Mouse (Mus musculus) naive thymus-derived CD4-positive, alpha-beta T cell, adult 2 months (primary cell): ENCODE results near the gene Sct.
A peak's percentile ranks its signal among the peaks of the same experiment; 100 is the strongest.
"Not testable (repeated sequence)": the region's sequence is repeated elsewhere in the genome, so short reads cannot be mapped to it uniquely, and the experiment has no call there.

Source experiments
- DNase-seq: peaks from one replicate; pipeline ENCODE4 v3.0.0-alpha.2; 2011; ENCODE audit warnings: low read depth

Sct gene

DNA sequence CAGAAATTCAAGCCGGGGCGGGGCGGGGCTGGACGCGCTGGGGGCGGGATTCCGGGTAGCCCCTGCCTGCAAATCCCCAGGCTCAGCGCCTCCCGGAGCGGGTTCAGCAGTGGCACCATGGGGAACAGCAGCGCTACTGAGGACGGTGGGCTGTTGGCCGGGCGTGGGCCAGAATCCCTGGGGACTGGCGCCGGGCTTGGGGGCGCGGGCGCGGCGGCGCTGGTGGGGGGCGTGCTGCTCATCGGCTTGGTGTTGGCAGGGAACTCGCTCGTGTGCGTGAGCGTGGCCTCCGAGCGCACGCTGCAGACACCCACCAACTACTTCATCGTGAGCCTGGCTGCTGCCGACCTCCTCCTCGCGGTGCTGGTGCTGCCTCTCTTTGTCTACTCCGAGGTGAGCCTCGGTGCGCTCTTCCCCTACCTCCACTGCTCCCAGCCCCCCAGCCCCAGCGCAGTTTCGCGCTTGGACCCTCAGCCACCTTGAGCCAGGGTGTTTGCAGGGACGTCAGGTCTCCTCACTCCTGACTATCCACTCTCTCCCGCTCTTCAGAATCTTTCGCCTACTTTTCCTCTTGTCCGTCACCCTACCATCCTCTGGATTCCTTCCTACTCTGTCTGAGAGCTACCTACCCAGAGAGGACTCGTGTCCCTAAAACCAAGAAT lies 13.1 kb upstream of the Sct start, which contains the start of gene Drd4:
TSS of gene Drd4 (plus strand) at position 86 of the 662 bp plus-strand sequence.
- no peak for DNase-seq

DNA sequence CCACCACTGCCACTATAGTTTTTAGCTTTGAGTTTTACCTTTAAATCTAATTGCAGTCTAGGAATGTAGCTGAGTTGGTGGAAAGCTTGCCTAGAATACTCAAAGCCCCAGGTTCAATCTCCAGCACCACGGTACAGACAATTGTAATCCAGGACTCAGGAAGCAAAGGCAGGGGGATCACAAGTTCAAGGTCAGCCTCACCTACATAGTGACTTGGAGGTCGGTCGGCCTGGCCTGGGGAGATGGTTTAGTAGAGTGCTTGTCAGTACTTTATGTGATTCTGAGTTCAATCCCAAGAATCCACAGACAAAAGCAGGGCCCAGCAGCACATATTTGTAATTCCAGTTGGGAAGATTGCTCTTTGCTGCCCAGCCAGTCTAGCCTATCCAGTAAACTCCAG lies 9.1 kb upstream of the Sct start:
- DNase-seq, result no peak

DNA sequence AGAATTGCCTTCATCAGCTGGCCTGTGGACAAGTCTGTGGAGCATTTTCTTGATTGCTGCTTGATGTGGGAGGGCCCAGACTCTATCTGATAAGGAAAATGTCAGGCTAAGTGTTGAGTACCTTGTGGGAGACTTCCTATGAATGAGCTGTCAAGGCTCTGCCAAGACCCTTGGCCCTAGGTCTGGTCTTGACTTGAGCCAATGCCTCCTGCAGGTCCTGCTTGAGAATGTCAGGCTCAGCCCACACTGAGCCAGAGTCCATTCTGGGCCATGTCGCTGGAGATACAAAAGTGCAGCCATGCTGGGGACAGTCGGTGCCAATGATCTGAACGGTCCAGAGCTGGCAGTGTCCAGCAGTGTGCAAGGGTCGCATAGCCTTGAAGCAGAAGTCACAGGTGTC lies 3.8 kb upstream of the Sct start:
- DNase-seq, result no peak

DNA sequence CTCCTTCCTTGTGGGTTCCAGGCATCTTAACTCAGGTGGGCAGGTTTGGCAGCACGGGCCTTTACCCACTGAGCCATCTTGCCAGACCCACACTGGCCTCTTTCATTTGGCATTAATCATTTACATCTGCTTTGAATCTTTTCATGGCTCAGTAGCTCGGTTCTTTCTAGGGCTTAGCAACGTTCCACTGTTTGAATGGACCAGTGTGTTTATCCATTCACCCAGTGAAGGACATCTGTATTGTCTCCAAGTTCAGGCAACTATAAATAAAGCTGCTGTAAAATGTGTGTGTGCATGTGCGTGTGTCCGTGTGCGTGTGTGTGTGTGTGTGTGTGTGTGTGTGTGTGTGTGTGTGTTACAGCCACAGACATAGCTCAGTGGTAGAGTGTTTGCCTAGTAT lies 2.5 kb upstream of the Sct start:
- DNase-seq, result no peak

DNA sequence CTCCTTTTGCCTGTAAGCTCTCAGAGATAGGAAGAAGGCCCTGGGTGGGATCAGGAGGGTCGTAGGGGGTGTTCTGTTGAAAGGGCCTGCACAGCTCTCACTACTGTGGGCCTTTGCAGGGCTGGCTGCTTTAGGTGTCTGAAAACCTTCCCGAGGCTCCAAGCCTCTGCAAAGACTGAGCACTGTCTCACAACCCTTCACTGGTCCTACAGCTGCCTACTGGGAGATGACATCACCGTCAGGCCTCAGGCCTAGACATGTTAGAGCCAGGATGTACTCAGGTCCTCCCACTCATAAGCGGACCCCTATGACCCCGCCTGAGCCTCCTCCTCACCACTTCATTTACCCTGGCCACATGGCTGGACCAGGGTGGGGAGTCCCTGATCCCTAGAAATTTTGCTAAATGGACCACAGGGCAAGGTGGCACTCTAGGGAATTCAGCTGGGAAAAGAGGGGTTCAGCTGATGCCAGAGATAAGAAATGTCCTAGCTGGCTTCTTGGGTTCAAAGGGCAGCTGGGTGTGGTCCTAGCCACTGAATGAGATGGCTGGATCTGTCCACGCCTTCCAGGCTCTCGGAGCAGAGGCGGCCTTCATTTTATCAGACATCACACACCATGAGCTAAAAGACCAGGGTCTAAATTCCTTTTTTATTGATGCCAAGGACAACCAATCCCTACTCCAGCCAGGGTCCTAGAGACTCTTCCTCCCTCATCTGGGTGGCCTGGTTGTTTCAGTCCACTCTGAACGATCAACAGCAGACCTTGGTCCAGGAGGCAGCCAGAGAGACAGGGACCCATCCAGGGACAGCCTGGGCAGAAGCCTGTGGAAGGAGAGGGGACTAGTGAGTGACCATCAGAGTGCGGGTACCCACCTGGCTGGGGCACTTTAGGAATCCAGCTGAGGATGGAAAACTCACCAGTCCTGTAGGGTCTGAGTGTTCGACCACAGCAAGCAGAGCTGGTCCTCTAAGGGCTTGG lies 943 bp downstream of the Sct start:
- no peak for DNase-seq

DNA sequence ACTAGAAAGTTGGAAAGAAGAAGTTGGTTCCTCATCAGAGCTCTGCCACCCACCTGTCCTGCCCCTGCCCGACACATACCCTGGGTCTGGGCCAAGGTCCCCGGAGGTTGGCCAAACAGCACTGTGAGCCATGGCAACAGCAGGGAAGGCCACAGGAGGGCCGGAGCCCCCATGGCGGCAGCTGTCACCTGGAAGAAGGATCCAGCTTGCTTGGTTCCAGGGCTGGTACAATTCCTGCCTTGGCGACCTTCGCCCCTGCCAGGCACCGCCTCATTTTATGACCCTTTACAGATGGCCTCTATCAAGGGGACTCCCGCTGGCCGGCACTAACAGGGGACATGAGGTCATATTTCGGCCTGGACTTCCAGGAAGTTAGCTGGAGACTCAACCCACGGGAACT lies 2.4 kb downstream of the Sct start, which contains the start of gene Cdhr5:
TSS of gene Cdhr5 (minus strand) at position 241 of the 400 bp plus-strand sequence.
- no peak for DNase-seq

DNA sequence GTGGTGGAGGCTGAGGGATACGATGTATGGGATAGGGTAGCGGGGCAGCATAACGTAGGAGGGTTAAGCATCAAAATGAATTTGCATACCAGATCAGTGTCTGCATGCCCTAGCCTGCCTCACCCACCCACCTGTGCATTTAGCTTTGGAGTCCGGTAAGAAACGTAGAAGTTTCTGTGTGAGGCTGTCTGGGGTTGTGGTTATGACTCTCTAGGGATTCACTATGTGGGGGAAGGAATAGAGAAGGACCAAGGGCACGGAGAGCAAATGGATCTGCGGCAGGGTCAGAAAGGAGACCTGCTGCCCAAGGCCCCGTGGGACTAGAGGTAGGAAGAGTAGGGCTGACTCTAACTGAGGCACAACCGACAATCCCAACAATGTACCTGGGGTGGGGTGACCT lies 3.6 kb downstream of the Sct start:
- DNase-seq, result no peak

DNA sequence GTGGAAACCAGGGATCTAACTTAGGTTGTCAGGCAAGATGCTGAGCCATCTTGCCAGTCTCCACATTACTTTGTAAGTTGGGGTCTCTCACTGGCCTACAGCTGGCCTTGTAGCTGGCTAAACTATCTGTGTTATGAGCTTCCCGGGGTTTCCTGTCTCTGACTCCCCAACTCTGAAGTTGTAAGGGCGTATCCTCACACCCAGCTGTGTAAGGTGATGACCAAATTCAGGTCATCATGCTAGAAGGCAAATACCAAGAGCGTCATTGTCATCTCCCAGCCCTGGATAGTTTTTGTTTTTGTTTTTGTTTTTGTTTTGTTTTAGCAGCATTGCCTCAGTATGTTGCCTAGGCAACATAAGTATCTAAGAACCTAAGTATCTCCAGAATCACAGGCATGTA lies 8.3 kb downstream of the Sct start:
- DNase-seq, result no peak

DNA sequence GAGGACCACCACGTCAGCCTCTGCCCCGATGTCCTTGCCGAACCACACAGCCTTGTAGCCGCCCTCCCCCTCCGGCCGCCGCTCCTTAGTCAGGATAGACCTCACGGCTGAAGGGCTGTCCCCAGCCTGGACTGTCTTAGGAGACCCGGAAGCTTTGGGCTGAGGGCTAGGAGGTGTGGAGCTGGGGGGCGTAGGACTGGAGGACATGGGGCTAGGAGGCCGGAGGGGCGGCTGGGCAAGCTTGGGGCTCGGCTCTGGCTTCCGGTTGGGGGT lies 9.7 kb downstream of the Sct start:
- DNase-seq, result no peak

DNA sequence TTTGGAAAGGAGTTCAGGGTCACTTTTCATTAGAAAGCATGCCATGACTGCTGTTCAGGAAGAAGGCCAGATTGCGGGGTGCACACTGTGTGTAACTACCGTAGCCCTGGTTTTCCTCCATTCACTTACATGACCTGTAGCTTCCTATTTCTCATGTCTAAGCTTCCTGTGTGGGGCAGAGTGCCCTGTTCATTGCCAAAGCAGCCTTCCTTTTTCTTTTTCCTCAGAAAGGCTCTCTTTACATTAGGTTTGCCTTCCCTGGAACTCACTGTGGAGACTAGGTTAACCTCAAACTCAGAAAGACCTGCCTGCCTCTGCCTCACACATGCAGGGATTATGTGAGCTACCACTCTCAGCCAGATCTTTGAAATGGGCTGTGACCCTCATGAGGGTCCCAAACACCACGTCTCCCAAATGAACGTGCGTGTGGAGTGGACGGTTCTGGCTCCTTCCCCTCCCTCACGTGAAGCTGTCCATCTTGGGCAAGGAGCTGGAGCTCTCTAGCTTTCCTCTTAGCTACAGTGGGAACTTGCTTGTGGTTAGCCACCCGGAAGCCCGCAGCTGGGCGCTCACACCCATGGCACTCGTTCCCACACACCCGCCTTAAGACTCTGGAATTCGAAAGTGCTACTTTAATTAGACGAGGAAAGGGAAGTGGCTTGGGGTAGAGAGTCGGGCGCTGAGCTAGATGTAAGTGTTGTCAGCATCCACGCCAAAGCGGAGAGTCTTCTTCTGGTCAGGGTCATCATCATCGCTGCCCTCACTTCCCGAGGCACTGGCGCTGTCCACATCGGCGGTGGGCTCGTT lies 10.3 kb downstream of the Sct start:
- peak; percentile 57 for DNase-seq

DNA sequence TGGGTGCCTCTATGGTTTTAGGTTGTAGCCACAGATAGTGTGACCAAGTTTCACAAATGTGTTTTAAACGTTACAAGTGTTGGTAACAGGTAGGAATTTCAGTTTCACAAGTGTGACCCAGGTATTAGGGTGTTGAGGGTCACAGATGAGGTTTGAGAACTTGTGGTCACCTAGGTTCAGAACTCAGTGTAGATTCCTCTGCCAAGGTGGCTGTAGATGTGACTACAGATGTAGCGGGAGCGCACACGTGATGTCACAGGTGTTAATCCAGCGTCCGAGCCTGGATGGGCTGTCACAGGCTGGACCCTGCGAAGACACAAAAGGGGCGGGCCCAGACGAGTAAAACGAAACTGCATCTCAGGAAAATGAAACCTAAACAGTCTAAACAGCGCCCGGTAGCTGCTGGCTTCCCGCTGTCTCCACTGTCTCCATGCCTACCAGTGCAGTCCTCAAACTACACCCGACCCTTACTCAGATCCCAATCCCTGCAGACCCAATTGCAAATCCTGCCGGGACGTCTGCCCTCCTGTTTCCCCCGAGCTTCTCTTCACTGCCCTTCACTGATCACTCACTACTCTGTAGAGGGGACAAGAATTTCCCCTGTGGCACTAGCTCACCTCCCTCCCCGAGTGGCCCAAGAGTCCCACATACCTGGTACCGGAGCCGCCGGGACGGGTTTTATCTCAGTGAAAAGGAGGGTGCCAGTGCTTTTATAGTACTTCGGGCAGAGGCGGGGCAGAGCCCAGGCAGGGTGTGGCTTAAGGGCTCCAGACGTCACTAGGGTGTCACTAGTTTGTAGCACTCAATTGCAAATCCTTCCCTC lies 13.0 kb downstream of the Sct start, which contains the start of gene Irf7:
TSS of gene Irf7 (minus strand) at position 743 of the 823 bp plus-strand sequence.
- peak; percentile 94 for DNase-seq

DNA sequence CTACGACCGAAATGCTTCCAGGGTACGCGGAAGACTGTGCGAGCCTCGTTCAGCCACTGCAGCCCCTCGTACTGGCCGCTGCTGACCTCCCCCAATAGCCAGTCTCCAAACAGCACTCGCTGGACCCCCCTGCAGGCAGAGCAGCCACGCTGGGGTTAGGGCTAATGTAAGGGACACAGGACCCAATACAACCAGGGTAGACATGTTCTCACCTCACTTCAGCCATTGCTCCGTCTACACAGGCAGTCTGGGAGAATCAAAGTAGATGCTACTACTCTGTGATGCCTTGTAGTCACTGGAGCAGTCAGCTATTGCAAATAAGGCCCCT lies 13.6 kb downstream of the Sct start:
- no peak for DNase-seq

DNA sequence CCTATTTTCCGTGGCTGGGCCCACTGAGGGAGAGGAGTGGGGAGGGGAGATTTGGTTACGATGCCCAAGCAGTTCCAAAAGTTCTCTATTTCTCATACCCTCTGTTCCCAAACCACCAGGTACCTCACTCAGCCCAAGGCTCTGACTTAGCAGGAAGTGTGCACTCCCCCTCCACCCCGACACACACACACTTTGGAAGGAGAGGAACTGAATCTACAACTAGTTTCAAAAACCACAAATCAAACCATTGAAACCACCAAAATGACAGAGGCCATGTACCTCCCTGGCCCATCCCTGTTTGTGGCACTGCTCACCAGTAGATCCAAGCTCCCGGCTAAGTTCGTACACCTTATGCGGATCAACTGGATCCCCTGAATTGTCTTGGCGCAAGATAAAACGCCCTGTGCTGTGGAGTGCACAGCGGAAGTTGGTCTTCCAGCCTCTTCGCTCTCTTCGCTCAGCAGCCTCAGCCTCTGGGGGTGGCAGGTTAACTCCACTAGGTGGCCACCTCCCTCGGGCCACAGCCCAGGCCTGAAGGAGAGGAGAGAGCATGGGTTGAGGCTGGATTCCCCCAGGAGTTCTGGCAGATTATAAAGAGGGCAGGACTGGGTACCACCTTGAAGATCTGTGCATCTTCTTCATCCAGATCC lies 14.0 kb downstream of the Sct start:
- DNase-seq, result peak; percentile 79

DNA sequence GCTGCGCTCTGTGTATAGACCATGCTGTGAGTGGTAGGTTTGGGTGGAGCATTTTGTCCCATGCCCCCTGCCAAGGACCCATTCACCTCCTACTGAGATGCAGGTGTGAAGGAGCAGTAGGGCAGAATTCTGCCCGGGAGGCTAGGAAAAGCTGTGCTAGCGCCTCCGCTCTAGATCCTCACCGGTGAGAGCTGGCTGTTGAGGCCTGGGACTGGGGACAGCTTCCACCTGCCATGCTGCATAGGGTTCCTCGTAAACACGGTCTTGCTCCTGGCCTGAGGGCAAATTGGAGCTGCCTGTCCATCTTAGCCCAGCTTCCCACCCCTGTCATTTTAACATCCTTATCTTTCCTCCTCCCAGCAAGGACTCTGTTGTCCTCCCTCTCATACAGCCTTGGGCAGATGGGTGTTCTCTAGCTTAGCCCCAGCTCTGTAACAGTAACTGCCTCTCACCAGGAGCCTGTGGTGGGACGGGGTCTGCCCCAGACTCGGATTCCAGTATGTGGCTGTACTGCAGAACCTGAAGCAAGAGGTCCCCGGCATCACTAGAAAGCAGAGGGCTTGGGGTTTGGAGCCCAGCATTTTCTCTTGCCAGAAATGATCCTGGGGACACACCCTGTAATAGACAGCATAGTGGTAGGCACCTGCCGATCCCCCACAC lies 14.8 kb downstream of the Sct start:
- peak; percentile 23 for DNase-seq

DNA sequence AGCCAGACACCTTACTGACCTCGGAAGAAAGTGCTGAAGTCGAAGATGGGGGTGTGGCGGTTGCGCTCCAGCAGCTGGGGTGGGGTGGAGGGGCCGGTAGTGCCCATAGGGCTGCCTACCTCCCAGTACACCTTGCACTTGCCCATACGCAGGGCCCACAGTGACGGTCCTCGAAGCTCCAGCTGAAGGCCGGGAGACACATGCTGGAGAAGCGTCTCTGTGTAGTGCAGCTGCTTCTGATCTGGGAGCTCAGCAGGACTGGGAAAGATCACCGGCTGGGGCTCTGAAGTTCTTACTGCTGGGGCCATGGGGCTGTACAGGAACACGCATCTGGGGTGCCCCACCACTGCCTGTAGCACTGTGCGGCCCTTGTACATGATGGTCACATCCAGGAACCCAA lies 15.3 kb downstream of the Sct start:
- DNase-seq, result no peak

DNA sequence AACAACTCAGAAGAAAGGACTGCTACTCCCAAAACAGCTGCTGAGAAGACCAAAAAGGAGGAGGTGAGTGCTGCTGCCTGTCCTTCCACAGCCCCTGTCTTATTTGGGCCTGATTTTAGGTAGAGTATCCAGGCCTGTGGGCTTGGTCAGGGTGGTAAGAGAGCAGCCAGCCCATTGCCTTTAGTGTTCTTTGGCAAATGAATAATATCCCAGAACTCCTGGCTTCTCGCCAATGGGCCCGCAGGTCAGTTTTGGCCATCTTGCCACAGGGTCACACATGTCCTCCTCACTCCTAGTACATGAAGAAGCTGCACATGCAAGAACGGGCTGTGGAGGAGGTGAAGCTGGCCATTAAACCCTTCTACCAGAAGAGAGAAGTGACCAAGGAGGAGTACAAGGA lies 17.5 kb downstream of the Sct start:
- no peak for DNase-seq

DNA sequence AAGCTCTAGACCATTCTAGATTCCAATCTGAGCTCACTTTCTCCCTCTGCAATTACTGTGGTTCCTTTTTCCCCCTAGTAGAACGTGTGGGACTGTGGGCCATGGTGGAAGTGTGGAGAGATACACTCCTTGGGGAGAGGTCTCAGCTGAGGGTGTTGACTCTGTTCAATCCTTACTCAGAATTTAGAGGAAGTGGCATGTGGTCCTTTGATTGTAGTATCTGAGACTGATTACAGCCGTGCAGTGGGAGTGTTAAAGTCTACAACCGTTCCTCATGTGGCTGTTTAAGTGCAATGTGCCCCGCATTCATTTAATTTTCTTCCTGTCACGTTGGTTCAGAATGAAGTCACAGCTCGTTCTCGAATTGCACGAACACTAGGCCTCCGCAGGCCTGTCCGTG lies 22.8 kb downstream of the Sct start:
- no peak for DNase-seq

DNA sequence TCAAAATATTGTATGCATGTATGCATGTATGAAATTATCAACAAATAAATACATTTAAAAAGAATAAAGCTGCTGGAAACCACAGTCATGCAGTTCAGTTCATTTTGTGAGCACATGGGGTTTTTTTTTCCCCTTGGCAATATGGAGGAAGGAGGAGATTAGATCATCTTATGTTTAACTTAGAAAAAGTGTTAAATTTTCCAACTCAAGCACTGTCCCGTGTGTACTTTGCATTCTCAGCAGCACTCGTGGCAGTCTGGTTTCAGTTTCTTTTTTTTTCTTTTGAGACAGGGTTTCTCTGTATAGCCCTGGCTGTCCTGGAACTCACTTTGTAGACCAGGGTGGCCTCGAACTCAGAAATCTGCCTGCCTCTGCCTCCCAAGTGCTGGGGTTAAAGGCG lies 28.4 kb downstream of the Sct start:
- DNase-seq, result not testable (repeated sequence)

DNA sequence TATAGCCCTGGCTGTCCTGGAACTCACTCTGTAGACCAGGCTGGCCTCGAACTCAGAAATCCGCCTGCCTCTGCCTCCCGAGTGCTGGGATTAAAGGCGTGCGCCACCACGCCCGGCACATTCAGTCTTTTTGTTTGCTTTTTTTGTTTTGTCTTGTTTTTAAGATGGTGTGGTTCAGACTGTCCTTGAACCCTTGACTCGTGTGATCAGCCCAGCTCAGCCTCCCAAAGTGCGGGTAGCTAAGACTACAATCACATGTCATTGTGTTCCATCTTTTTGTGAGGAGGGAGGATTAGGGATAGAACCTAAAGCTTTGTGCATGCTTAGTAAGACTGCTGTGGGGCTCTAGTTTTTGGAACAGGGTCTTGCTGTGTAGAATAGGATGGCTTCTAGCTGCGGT lies 47.4 kb downstream of the Sct start:
- DNase-seq, result no peak

DNA sequence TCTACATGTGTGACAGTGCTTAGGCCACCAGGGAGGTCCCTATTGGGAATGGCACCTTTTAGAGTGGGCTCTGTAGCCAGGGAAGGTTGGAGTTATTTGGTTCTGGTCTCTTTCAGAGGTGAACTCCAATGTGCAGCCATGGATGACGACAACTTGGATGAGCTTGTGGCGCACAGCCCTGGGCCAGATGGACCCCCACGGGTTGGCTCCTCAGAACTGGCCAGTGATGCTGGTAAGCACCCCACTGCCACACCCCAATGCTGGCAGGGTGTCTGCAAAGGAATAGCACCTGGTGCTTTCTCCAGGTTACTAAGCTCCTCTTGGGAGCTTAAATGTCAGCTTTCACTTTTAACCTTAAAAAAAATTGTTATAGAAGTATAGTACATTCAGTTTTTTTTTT lies 47.8 kb downstream of the Sct start:
- DNase-seq, result no peak

DNA sequence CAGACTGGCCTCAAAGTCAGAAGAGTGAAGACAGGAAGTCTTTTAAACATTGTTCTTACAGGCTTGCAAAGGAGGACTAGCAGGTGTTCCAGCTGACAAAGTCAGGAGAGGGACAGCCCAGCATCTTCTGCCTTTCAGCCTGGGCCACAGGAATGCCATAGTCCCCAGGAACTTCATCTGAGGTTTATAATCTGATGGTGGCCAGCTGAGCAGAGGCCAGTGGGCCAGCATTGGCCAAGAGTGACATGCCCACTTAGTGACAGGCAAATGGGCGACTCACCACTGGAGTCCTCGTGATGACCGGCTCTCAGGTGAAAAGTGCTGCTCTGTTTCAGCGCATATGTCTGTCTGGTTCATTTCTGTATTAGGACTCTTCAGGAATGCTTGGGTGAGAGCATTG lies 48.4 kb downstream of the Sct start:
- DNase-seq, result no peak
